Mouse (Mus musculus): ENCODE results near the gene Haus2.

Gene Haus2

GRCm38 (mm10) chr2:120616279-120617163 lies 7.3 kb downstream of the Haus2 start:
- DNase-seq (ENCODE audit: low spot score) = no peak

DNA sequence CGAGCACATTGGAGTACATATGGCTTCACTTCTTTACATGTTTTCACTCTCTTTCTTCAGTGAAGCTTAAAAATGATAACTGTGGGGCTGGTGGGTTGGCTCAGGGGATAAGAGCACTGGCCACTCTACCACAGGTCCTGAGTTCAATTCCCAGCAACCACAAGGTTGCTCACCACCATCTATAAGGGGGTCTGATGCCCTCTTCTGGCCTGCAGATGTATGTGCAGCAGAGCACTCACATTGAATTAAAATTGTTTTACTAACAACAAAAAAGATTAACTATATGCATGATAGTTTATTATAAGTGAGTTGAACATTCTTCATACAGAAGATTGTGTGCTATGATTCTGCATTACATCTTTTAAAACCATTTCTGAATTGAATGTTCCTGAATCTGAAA lies 10.4 kb downstream of the Haus2 start:
- DNase-seq (ENCODE audit: low spot score) = no peak

DNA sequence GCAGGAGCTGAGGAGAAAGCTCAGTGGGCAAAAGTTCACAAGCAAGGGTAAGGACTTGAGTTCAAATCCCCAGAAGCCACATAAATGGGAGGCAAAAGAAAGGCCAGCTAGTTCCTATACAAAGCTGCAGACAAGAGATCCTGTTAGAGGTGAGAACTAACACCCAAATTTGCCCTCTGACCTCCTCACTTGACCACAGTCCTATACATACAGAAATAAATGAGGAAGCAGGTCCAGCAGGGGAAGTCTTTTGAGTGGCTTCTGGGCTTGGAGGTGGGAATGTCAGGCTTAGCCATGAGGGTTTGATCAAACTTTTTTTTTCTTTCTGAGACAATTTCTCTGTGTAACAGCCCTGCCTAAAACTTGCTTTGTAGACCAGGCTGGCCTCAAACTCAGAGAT lies 13.7 kb downstream of the Haus2 start:
- DNase-seq (ENCODE audit: low spot score) = no peak

DNA sequence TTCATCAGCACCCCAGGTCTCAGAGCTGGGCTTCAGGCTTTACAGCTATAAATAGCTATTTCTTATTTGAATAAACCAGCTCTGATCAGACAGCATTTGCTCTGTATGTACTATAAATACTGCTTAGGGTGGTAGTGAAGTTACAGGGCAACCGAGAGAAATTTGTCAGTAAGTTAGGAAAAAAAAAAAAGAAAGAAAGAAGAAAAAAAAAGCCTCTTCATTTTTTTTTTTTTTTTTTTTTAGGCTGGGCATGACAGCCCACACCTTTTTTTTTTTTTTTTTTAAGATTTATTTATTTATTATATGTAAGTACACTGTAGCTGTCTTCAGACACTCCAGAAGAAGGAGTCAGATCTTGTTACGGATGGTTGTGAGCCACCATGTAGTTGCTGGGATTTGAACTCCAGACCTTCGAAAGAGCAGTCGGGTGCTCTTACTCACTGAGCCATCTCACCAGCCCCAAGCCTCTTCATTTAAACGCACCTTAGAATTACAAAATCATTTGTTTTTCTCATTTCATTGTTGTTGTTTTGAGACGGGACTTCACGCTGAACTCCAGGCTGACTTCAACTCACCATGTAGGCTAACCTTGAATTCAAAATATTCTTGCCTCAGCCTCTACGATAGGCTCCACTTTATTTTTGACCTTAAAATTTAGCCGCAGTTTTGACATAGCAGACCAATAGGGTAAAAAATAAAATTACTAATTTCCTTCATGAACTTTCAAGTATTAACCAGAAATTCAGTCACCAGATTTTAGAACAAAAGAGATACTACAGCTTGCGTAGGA lies 19.1 kb downstream of the Haus2 start:
- DNase-seq (ENCODE audit: low spot score) = no peak

GRCm38 (mm10) chr2:120628886-120629735 lies 19.9 kb downstream of the Haus2 start, which contains the start of gene Stard9:
TSS of gene Stard9 (plus strand) at chr2:120629121.
- peak; percentile 74 for DNase-seq (ENCODE audit: low spot score)

- DNase-seq (ENCODE audit: low spot score) = no peak
Measured at GRCm38 (mm10) chr2:120630246-120630645, 21.1 kb downstream of the Haus2 start.

- DNase-seq (ENCODE audit: low spot score) = no peak
Measured at GRCm38 (mm10) chr2:120630655-120631054, 21.5 kb downstream of the Haus2 start.

GRCm38 (mm10) chr2:120631521-120631920 lies 22.3 kb downstream of the Haus2 start:
- DNase-seq (ENCODE audit: low spot score) = no peak

GRCm38 (mm10) chr2:120631957-120632356 lies 22.8 kb downstream of the Haus2 start:
- no peak for DNase-seq (ENCODE audit: low spot score)

GRCm38 (mm10) chr2:120640835-120641234 lies 31.7 kb downstream of the Haus2 start:
- no peak for DNase-seq (ENCODE audit: low spot score)

DNA sequence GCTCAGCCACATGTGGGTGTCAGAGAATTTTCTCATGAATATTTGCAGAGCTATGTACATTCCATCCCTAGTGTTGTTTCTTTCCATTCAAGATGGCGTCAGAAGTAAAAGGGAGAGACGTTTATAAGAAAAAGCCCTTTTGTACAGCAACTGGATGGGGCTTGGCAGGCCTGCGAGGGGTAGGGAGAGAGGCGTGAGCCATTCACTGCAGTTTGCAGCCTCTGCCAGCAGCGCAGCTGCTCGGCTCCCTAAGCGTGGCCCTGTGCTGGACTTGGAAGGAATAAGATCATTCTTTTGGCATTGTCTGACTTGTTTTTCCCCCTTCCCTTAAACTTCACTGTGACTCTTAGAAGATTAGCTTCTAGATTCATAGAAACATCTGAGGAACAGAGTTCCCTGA lies 34.7 kb downstream of the Haus2 start:
- no peak for DNase-seq (ENCODE audit: low spot score)

DNA sequence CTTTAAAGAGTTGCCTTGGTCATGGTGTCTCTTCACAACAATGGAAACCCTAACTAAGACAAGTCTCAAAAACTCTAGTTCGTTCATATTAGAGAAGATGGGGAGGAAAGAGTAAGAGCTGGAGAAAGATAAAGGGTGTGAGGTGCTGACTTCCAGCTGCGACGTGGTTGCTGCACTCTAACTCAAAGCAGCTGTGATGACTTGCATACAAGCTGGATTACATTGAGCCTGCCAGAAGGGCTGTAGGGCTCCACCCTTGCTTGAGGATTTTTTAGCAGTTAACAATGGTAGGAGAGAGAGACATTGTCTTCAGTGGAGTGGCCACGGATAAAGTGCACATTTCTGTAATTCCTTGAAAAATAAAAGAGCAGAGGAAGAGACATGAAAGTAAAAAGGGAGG lies 37.6 kb downstream of the Haus2 start:
- no peak for DNase-seq (ENCODE audit: low spot score)

DNA sequence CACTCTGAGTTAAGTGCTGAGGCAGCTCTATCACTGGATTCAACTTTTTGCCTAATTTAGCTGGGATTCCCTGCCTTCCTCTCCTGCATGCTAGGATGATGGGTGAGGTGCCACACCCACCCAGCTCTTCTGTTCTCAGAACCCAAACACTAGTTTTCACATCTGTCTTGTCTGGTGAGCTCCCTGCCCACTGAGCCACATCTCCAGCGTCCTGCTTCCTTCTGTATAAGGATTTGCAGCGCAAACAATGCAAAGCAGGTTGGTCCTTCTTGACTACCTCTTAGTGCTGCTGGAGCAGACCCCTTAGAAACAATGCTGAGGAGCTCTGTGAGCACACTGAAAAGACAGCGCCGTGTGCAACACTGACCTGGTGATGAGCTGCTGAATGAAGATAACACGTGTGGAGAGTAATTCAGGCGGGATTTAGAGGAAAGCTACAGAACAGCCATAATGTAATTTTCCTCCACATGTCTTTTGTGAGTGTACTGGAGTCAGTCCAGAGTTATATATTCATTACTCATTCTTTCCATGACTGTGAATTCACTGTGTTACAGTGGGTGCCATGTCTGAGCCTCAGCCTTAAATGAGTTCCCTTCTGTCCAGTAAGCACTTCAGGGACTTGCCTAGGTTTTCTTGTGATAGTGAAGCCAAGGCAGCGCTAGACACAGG lies 43.2 kb downstream of the Haus2 start:
- no peak for DNase-seq (ENCODE audit: low spot score)

GRCm38 (mm10) chr2:120652925-120653284 lies 43.7 kb downstream of the Haus2 start:
- no peak for DNase-seq (ENCODE audit: low spot score)

GRCm38 (mm10) chr2:120654693-120655092 lies 45.5 kb downstream of the Haus2 start:
- no peak for DNase-seq (ENCODE audit: low spot score)

GRCm38 (mm10) chr2:120655905-120656304 lies 46.7 kb downstream of the Haus2 start:
- DNase-seq (ENCODE audit: low spot score) = no peak

DNA sequence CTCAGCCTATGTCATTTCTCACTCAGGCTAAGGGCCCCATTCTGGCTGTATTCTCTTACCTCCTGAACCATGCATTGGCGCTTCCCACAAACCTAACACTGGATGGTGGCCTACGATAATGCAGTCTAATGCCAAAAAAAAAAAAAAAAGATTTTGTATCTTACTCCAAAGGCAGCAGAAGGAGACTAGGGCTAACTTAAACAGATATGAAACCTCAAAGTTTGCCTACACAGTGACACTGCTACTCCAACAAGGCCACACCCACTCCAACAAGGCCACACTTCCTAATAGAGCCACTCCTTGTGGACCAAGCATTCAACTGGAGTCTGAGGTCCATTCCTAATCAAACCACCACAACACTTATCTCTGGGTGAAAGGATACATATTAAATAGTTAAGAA lies 47.5 kb downstream of the Haus2 start:
- DNase-seq (ENCODE audit: low spot score) = no peak

DNA sequence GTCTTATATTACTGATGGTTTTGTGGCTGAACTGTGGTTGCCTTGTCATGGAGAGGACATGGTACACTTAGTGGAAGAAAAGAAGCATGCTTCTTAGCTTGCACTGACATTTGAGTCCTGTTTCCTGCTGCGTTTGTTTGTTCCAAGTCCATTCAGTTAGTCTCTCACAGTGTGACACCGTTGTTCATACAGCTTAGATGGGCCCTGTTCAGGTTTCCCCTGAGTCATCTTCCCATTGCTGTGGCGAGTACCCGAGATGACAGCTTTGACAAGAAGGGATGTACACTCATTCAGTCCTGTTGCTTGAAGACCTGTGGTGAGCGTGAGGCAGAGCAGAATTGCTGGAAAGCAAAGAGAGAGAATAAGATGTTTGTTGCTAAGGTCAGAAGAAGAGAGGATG lies 49.3 kb downstream of the Haus2 start:
- no peak for DNase-seq (ENCODE audit: low spot score)

GRCm38 (mm10) chr2:120659318-120659717 lies 50.1 kb downstream of the Haus2 start:
- no peak for DNase-seq (ENCODE audit: low spot score)

GRCm38 (mm10) chr2:120660486-120661078 lies 51.4 kb downstream of the Haus2 start:
- no peak for DNase-seq (ENCODE audit: low spot score)

DNA sequence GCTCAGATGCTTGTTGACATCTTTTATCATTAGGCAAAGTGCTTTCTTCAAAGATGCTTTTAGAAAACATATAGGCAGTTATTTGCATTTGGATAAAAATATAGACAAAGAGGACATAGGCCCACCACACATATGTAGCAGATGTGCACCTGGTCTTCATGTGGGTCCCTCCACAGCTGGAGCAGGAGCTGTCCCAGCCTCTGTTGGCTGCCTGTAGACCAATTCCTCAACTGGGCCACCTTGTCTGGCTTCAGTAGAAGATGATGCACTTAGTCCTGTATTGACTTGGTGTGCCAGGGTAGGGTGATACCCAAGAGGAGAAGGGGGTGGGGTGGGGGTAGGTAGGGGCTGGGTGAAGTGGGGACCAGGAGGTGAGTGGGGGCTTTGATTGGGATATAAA lies 53.6 kb downstream of the Haus2 start:
- DNase-seq (ENCODE audit: low spot score) = no peak

Measured in urinary bladder, postnatal 10 days (tissue).